Mouse (Mus musculus) yolk sac, embryonic 10.5 days (tissue): Measurements from ENCODE around the gene Pdzrn4.
"Not testable (repeated sequence)": the region's sequence is repeated elsewhere in the genome, so short reads cannot be mapped to it uniquely, and the experiment has no call there.

Source experiments
- DNase-seq: peaks from one replicate; pipeline ENCODE4 v3.0.0-alpha.2; 2017; ENCODE audit warnings: low spot score

Pdzrn4 gene

DNA sequence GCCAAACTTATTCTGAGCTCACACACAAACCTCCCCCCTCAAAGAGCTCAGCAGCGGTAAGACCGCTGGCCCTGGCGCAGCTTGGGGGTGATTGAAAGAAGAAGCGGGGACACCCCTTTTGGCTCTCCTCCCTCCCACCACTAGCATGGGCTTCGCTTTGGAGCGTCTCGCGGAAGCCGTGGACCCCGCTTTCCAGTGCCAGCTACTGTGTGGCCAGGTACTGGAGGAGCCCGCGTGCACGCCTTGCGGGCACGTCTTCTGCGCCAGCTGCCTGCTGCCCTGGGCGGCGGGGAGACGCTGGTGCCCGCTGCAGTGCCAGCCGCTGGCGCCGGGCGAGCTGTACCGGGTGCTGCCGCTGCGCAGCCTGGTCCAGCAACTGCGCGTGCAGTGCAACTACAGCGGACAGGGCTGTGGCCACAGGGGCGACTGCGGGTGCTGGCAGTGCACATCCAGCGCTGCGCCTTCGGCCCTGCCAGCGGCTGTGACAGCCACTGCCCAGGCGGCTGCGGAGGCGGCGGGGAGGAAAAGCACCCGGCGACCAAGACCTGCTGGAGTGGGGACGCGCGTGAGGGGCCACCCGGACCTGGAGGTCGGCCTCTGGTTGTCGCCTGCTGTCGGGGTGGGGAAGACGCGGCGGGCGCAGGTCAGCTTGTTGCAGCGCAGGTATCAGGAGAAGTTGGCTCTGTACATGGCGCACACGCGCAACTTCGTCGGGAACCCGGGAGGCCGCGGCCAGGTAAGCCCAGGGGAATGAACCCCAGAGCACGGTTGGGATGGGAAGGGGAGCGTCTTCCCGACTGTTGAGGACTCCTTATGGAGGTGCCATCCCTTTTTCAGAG lies at the start of gene Pdzrn4:
Pdzrn4 (plus strand) TSS at position 112 of the 839 bp plus-strand sequence.
- DNase-seq: peak; percentile 11

GRCm38 (mm10) chr15:92347426-92347825 lies 49.3 kb upstream of the Pdzrn4 start:
- no peak for DNase-seq

DNA sequence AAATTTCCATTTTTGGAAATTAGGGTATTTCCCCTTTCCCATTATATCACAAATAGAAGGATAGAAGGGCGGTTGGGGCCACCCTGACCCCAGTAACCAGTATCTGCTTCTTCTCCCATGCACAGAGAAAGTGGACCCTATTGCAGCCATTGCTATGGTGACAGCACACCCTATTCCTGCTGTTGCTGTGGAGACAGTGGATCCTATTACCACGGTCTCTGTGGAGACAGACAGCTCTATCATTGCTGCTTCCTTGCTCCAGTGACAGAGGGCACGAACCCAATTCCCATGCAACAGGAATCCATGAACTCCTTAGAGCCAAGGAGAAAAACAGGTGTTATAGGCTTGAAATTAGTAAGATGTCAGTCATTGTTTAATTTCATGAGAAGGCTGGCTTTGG lies 48.8 kb upstream of the Pdzrn4 start:
- DNase-seq: no peak

DNA sequence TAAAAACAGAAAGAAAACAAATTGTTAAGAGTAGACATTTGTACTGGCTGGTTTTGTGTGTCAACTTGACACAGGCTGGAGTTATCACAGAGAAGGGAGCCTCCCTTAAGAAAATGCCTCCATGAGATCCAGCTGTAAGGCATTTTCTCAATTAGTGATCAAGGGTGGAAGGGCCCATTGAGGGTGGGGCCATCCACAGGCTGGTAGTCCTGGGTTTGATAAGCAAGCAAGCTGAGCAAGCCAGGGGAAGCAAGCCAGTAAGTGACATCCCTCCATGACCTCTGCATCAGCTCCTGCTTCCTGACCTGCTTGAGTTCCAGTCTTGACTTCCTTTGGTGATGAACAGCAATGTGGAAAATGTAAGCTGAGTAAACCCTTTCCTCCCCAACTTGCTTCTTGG lies 48.2 kb upstream of the Pdzrn4 start:
- not testable (repeated sequence) for DNase-seq

GRCm38 (mm10) chr15:92364153-92364552 lies 32.5 kb upstream of the Pdzrn4 start:
- no peak for DNase-seq

DNA sequence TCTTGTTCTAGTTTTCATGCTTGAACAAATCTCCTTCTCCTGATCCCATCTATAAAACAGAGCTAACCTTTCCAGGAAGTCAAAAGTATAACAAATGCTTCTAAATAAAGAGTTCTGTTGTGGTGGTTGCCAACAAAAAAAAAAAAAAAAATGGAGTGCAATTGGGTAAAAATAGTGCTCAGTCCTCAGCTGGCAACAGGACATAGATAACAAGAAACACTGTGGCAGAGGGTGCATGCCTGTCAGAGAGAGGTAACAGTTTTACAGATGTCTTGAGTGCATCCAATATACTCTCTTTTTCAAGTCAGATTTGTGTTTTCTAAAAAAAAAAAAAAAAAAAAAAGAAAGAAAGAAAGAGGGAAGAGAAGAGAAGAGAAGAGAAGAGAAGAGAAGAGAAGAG lies 32.1 kb upstream of the Pdzrn4 start:
- no peak for DNase-seq

GRCm38 (mm10) chr15:92394811-92395210 lies 1.9 kb upstream of the Pdzrn4 start:
- DNase-seq: no peak

GRCm38 (mm10) chr15:92398747-92399146 lies 2.1 kb downstream of the Pdzrn4 start:
- DNase-seq: no peak

DNA sequence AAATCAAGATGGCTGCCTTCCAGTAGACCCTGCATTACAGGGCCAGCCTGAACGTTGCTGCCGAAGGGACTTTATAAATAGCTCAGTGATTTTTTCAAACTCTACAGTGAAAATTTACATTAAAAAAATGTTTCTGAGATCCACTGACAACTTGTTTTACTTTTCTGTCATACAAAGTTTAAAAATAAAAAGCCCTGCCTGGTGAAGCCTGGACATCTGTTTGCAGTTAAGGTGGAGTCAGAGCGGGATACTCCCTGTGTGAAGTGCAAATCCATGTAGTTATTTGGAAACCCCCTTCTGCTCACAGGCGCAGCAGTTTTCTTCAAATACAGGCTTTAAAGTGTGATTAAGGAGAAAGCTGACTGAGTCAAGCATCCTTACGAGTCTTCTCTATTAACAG lies 2.6 kb downstream of the Pdzrn4 start:
- DNase-seq: no peak

- no peak for DNase-seq
Measured at GRCm38 (mm10) chr15:92401554-92401953, 4.9 kb downstream of the Pdzrn4 start.

- no peak for DNase-seq
Measured at GRCm38 (mm10) chr15:92415323-92415722, 18.6 kb downstream of the Pdzrn4 start.

DNA sequence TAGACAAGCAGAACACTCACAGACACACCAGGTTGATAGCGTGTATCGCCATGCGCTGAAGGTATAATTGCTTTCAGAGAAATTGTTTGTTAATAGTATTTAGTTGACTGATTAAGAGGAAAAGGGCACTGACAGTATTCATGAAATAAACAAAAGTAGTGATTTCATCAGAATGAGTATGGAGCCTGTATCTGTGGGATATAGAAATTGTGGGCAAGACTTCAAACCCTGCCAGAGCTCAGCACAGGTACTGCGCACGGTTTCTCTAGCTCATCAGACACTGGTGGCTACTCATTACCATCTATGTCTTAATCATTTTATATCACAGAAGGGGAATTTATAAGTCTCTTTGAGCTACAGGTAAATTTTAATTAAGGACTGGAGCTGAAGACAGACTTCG lies 19.5 kb downstream of the Pdzrn4 start:
- DNase-seq: no peak

DNA sequence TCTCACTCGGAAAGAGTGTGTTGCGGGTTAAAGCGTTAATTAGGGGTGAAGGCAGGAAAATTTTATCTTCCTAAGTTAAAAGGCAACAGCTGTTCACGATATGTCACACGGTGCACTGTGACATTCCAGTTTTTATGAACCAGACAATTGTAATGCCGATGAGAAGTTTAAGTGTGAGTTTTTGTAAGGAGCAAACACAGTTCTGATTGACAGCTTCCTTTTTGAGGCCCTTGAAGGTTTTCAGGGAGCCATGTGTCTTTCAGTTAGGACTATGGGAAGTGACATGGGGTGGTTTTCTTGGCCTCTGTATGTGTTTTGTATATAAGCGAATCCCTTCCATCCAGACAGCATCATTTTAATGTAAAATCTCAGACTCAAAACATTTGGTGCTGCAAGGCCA lies 20.0 kb downstream of the Pdzrn4 start:
- no peak for DNase-seq

DNA sequence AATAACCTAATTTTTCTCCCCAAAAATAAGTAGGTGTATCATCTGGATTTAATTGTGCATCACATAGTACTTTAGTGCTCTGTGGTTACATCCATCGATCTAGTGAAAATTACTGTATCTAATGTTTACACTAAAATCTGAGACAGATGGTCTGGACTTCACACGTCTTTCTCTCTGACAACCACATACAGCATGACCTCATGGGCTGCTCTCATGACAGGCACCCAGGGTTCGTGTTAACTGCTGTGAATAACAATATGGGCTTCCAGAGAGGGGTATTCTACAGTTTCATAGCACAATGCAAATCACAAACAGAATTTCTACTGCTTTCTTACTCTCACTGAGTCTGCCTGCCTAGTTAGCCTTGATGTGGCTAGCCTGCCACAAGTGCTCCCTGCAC lies 20.4 kb downstream of the Pdzrn4 start:
- no peak for DNase-seq

DNA sequence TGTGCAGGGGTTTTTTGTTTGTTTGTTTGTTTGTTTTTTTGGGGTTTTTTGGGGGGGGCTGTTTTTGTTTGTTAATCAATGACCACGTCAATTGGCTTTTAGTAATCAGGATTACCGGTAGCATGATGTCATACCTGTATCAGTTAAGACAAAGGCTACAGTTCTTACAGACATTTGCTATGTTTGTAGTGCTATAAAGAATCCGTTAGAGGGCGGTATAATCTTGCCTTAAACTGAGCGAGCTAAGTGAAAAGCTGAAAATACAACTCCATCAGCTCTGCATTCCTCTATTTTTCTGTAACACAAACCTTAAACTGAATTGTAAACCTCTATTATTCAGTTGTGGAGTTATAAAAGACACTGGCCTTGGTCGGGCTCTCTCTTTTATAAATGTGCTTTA lies 37.9 kb downstream of the Pdzrn4 start:
- DNase-seq: no peak

DNA sequence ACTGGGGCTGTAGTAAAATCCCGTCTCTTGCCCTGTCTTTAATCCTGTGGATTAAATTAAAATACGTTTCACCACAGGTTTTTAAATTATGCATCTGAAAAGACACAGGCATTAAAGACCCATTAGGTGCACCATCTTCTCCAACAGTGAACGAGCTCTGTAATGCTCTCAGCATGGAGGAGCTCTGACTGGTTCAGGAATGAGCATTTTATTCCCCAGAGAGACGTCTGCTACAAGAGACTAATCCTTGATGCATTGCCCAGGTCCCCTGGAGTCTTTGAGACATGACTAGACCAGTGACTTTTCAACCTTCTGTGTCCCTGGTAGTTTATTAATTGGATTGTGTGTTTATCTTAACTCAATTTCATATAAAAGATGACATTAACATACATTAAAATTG lies 38.6 kb downstream of the Pdzrn4 start:
- DNase-seq: no peak

DNA sequence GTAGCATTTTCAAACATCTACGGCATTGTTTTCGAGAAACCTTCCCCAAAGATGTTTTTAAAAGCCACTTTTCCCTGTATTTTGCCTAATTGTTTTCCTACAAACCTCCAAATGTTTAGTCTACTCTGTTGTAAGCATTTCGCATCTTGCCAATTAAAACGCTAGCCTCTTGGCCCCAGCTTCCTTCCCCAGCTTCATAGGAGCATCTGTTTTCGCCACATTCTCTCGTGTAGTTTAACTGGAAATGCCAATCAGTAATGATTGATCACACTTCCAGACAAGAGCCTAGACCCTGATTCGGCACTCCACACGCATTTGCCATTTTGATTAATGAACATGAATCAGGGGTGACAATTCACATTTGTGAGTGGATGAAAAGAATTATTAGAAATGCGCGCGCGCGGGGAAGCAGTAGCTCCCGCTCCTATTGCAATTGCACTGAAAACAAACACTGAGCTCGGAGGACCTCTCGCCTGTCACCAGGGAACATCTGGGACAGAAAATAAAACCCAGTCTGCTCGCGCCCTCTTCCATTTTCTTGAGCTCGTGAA lies 45.0 kb downstream of the Pdzrn4 start:
- DNase-seq: no peak

DNA sequence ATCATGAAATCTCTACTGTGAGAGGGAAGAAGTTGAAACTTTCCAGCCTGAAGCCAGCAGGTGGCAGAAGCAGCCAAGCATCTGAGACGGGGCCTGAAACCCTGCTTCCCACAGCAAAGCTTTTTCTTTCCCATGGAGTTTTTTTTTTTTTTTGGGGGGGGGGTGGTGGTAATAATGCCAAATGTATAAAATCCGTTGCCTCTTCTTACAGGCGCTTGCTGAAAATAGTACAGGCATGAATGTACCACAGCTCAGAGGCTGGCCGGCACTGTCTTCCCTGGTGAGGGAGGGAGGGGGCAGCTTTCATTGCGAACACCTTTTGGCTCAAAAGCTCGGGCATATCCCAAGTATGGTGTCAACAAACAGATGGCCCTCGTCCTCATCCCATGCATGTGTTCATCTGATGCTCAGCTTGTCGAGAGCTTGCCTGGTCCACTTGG lies 51.0 kb downstream of the Pdzrn4 start:
- DNase-seq: no peak

- no peak for DNase-seq
Measured at GRCm38 (mm10) chr15:92449112-92449511, 52.4 kb downstream of the Pdzrn4 start.

DNA sequence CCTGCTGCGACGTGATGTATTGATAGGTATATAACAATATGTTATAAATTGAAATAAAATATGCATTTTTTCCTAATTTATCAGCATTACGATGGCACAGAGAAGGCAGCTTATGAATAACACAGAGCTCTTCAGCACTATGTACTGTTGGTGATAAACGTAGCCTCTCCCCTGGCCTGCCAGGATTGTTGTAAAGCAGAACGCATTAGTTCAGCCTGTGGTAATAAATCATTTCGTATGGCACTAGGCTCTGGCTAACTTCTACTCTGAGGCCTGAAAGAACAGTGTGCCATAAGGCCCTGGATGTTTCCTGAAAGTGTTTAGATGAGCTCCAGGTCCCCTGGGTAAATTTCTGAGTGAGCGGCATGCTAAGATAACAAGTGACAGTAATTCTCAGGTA lies 55.9 kb downstream of the Pdzrn4 start:
- DNase-seq: no peak

DNA sequence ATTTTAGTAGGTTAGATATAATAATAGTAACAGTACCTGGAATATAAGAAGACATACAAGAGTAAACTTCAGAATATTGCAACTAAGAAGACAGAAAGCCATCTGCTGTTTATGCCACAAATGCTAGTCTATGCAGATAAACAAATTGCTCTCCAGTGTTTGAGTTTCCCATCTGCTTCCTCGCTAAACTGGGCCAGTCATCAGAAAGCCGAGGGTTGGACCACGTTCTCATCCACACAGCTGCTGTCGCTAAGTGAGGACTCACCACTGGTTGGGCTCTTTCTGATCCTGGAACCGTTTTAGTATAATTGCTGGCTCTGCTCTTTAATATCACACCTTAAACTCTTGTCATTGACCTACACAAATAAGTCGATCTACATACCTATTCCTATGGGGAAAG lies 85.5 kb downstream of the Pdzrn4 start:
- no peak for DNase-seq

GRCm38 (mm10) chr15:92491376-92491775 lies 94.7 kb downstream of the Pdzrn4 start:
- DNase-seq: no peak

DNA sequence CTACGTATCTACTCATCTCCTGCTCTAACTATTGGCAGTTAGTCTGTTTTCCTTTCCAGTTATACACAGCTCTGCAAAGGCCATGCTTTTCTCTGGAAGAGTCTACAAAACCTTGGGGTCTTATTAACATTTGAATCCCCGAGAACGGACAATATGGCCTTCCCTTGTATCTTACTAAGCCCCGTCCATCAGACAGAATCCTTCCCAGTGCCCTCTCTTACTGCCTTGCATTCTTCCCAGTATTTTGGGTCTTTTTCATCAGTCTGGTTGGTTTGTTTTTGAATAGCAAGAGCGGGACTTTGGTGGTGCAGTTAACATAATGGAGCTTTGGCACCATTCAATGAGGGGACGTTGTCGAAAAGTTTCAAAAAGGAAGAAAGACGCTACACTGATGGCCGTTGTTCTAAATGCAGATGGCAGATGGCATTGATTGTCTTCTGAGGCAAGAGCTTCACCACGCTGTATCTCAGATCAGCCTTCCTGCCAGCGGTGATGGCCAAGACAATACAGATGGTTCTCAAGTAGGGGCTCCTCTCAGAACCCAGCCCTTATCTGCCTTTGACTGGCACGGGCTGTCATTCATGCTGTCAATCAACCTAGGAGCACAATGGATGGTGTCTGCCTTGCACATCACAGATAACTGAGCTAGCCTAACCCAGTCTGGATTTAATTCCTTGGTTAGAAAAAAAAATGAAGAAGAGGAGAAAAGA lies 98.9 kb downstream of the Pdzrn4 start:
- DNase-seq: no peak
